ENCODE assay signal across 21 mouse cellular contexts in genomic region chr5:135075655-135076054, GRCm38 (mm10). TPM values are rescaled to one million over a fixed set of nuclear protein-coding genes. Genes with fewer than 3 reads are reported as not detected.
DNase-seq lines count a peak whose midpoint lies in the region; ATAC-seq and TF ChIP-seq lines count a peak whose summit lies in the region.
"Had no signal": no experiment of that assay in that cellular context is flagged by ENCODE, and none has a peak within 500 bp of the region (broad histone marks: within the 10 kb centered on the region; RNA-seq: fewer than 3 reads in every experiment).

No protein-coding gene starts in this region.

- peak; percentile 45 for TF ChIP-seq CTCF in hindbrain, postnatal 0 days (IDR thresholded peaks at IDR 0.05; ENCODE audit: low read depth)
- TF ChIP-seq CTCF in liver, embryonic 14.5 days (IDR thresholded peaks at IDR 0.05; ENCODE audit: low read depth) = peak; percentile 19

- no peak overlapping the region for H3K4me3 ChIP-seq in hindbrain, postnatal 0 days (ENCODE audit: low read length)
- H3K4me3 ChIP-seq in hindbrain, embryonic 11.5 days (ENCODE audit: low read depth, low read length) = no peak overlapping the region
- H3K4me3 ChIP-seq in liver, embryonic 14.5 days (ENCODE audit: insufficient read depth in 1 of 2, low read depth in 2 of 2, low read length in 2 of 2) = no peak overlapping the region
- H3K4me3 ChIP-seq in liver, embryonic 11.5 days (ENCODE audit: low read depth, low read length) = no peak overlapping the region
- H3K4me3 ChIP-seq: lung, embryonic 15.5 days; megakaryocyte, embryonic 14.5 days; myocyte had no signal

- 64% methylated on average over 4 of the region's 4 CpGs for WGBS in hindbrain, postnatal 0 days
- WGBS in hindbrain, embryonic 11.5 days = 66% methylated on average over 4 of the region's 4 CpGs
- 50% methylated on average over 4 of the region's 4 CpGs for WGBS in liver, embryonic 14.5 days (ENCODE audit: insufficient replicate concordance)
- 55% methylated on average over 4 of the region's 4 CpGs for WGBS in liver, embryonic 11.5 days

- no peak overlapping the region for H3K4me2 ChIP-seq in hindbrain, postnatal 0 days (ENCODE audit: low read depth, low read length)
- no peak overlapping the region for H3K4me2 ChIP-seq in hindbrain, embryonic 11.5 days (replicated peaks; ENCODE audit: low read depth, low read length)
- no peak overlapping the region for H3K4me2 ChIP-seq in liver, embryonic 14.5 days (ENCODE audit: low read depth)
- no peak overlapping the region for H3K4me2 ChIP-seq in liver, embryonic 11.5 days
- H3K4me2 ChIP-seq: heart, embryonic 11.5 days had no signal

- no peak for TF ChIP-seq EP300 in liver, embryonic 14.5 days (IDR thresholded peaks at IDR 0.05; ENCODE audit: low read depth)

- H3K36me3 ChIP-seq in hindbrain, postnatal 0 days (ENCODE audit: insufficient read depth, low read length) = peaks cover 14% of the 10 kb centered on the region
- H3K36me3 ChIP-seq in hindbrain, embryonic 11.5 days (ENCODE audit: control insufficient read depth, insufficient read depth, low read length) = no peaks in the 10 kb centered on the region
- no peaks in the 10 kb centered on the region for H3K36me3 ChIP-seq in liver, embryonic 14.5 days (replicated peaks; ENCODE audit: control insufficient read depth, insufficient read depth, low read depth)
- no peaks in the 10 kb centered on the region for H3K36me3 ChIP-seq in liver, embryonic 11.5 days (ENCODE audit: control insufficient read depth, insufficient read depth, low read length)

- no peak overlapping the region for H3K9ac ChIP-seq in hindbrain, postnatal 0 days (replicated peaks; ENCODE audit: low read length)
- H3K9ac ChIP-seq in hindbrain, embryonic 11.5 days (ENCODE audit: low read depth, low read length) = no peak overlapping the region
- no peak overlapping the region for H3K9ac ChIP-seq in liver, embryonic 14.5 days (replicated peaks)
- H3K9ac ChIP-seq in liver, embryonic 11.5 days (ENCODE audit: low read depth, low read length) = no peak overlapping the region
- H3K9ac ChIP-seq: limb, embryonic 13.5 days; lung, embryonic 15.5 days had no signal

- H3K27ac ChIP-seq in hindbrain, postnatal 0 days = no peak overlapping the region
- H3K27ac ChIP-seq in hindbrain, embryonic 11.5 days (ENCODE audit: low read depth, low read length) = no peak overlapping the region
- H3K27ac ChIP-seq in liver, embryonic 14.5 days = no peak overlapping the region
- no peak overlapping the region for H3K27ac ChIP-seq in liver, embryonic 11.5 days (ENCODE audit: low read depth, low read length)
- H3K27ac ChIP-seq: embryonic facial prominence, embryonic 12.5 days; limb, embryonic 13.5 days; lung, embryonic 15.5 days had no signal

- H3K9me3 ChIP-seq in hindbrain, postnatal 0 days (ENCODE audit: low read length) = no peaks in the 10 kb centered on the region
- no peaks in the 10 kb centered on the region for H3K9me3 ChIP-seq in hindbrain, embryonic 11.5 days (ENCODE audit: control insufficient read depth, low read length)
- H3K9me3 ChIP-seq in liver, embryonic 14.5 days (ENCODE audit: control insufficient read depth, low read length) = no peaks in the 10 kb centered on the region
- H3K9me3 ChIP-seq in liver, embryonic 11.5 days (ENCODE audit: control insufficient read depth, low read length) = no peaks in the 10 kb centered on the region
- H3K9me3 ChIP-seq: embryonic facial prominence, embryonic 12.5 days; limb, embryonic 13.5 days; lung, embryonic 15.5 days had no signal

- DNase-seq in hindbrain, postnatal 0 days (ENCODE audit: low spot score) = no peak
- no peak for DNase-seq in hindbrain, embryonic 11.5 days (ENCODE audit: low spot score)
- no peak for DNase-seq in liver, embryonic 14.5 days (ENCODE audit: low read depth in 3 of 3, low spot score in 3 of 3)
- no peak for DNase-seq in liver, embryonic 11.5 days (ENCODE audit: low spot score)
- DNase-seq in A20 (ENCODE audit: low read depth, low spot score) = peak; percentile 25
- DNase-seq in R1 (ENCODE audit: low read depth, low spot score) = peak; percentile 41
- DNase-seq in natural killer cell, adult 2 months (ENCODE audit: low spot score in 2 of 2) = no peak
- no peak for DNase-seq in frontal cortex, postnatal 36 days (ENCODE audit: low spot score in 2 of 2)
- DNase-seq: adrenal gland, postnatal 10 days; cerebellum, postnatal 25 days; gastrocnemius, postnatal 36 days; heart, postnatal 36 days; thymus, postnatal 36 days had no signal

- no peaks in the 10 kb centered on the region for H3K4me1 ChIP-seq in hindbrain, postnatal 0 days (ENCODE audit: insufficient read depth, low read length)
- peaks cover 4% of the 10 kb centered on the region for H3K4me1 ChIP-seq in hindbrain, embryonic 11.5 days (replicated peaks; ENCODE audit: control insufficient read depth, insufficient read depth, low read length)
- peaks cover 3 to 7% of the 10 kb centered on the region in 2 experiments; a peak in 2 of 4 replicates for H3K4me1 ChIP-seq in liver, embryonic 14.5 days (replicated peaks; ENCODE audit: control insufficient read depth in 2 of 2, insufficient read depth in 2 of 2, low read length in 1 of 2)
- H3K4me1 ChIP-seq in liver, embryonic 11.5 days (replicated peaks; ENCODE audit: control insufficient read depth, insufficient read depth, low read length) = peaks cover 16% of the 10 kb centered on the region

- no peaks in the 10 kb centered on the region for H3K27me3 ChIP-seq in hindbrain, postnatal 0 days (ENCODE audit: insufficient read depth, low read length)
- H3K27me3 ChIP-seq in hindbrain, embryonic 11.5 days (ENCODE audit: control insufficient read depth, insufficient read depth, low read length) = no peaks in the 10 kb centered on the region
- H3K27me3 ChIP-seq in liver, embryonic 14.5 days (ENCODE audit: control insufficient read depth, insufficient read depth, low read length) = no peaks in the 10 kb centered on the region
- H3K27me3 ChIP-seq in liver, embryonic 11.5 days (replicated peaks; ENCODE audit: control insufficient read depth, insufficient read depth, low read length) = peaks cover 5% of the 10 kb centered on the region; the same call in 1 of the 2 replicates
- H3K27me3 ChIP-seq: embryonic facial prominence, embryonic 12.5 days; lung, embryonic 15.5 days had no signal

- ATAC-seq in hindbrain, postnatal 0 days = no peak
- no peak for ATAC-seq in hindbrain, embryonic 11.5 days (ENCODE audit: low FRiP score)
- no peak for ATAC-seq in liver, embryonic 14.5 days (ENCODE audit: insufficient read depth)
- ATAC-seq in liver, embryonic 11.5 days (replicated peaks; ENCODE audit: low FRiP score) = no peak
- ATAC-seq: hindbrain, embryonic 16.5 days had no signal

RNA-seq across cellular contexts. Expression of gene Vps37d, which starts 2.4 kb away (rescaled TPM):
- 97.1 and 100 TPM in 2 replicates for total RNA-seq in hindbrain, postnatal 0 days (2014; rRNA removed)
- polyA plus RNA-seq in hindbrain, postnatal 0 days (2015; fragmentation: Nextera tagmentation; extraction: Ambion mirVana) = 28.6 and 30.0 TPM in 2 replicates
- polyA plus RNA-seq in hindbrain, embryonic 11.5 days (2014; fragmentation: Nextera tagmentation; extraction: Ambion mirVana) = 10.4 and 12.0 TPM in 2 replicates
- polyA plus RNA-seq in liver, embryonic 14.5 days (2012; rRNA removed) = 0.29 and 0.30 TPM in 2 replicates
- 0.06 and 0.10 TPM in 2 replicates for polyA plus RNA-seq in liver, embryonic 14.5 days (2014; fragmentation: Nextera tagmentation; extraction: Ambion mirVana)
- 2.6 and 3.0 TPM in 2 replicates for polyA plus RNA-seq in liver, embryonic 11.5 days (2014; fragmentation: Nextera tagmentation; extraction: Ambion mirVana)
- total RNA-seq: neutrophil, adult 5-6 weeks had no signal

RNA-seq across cellular contexts. Expression of gene Bud23, which starts 10.9 kb away (rescaled TPM):
- 44.8 and 52.2 TPM in 2 replicates for total RNA-seq in hindbrain, postnatal 0 days (2014; rRNA removed)
- 64.5 TPM in 2 replicates for polyA plus RNA-seq in hindbrain, postnatal 0 days (2015; fragmentation: Nextera tagmentation; extraction: Ambion mirVana)
- 113 and 118 TPM in 2 replicates for polyA plus RNA-seq in hindbrain, embryonic 11.5 days (2014; fragmentation: Nextera tagmentation; extraction: Ambion mirVana)
- 36.7 and 43.3 TPM in 2 replicates for polyA plus RNA-seq in liver, embryonic 14.5 days (2012; rRNA removed)
- 46.0 and 50.1 TPM in 2 replicates for polyA plus RNA-seq in liver, embryonic 14.5 days (2014; fragmentation: Nextera tagmentation; extraction: Ambion mirVana)
- polyA plus RNA-seq in liver, embryonic 11.5 days (2014; fragmentation: Nextera tagmentation; extraction: Ambion mirVana) = 157 and 158 TPM in 2 replicates

RNA-seq across cellular contexts. Expression of gene Dnajc30, which starts 11.7 kb away (rescaled TPM):
- total RNA-seq in hindbrain, postnatal 0 days (2014; rRNA removed) = 14.7 and 19.6 TPM in 2 replicates
- polyA plus RNA-seq in hindbrain, postnatal 0 days (2015; fragmentation: Nextera tagmentation; extraction: Ambion mirVana) = 43.4 and 45.3 TPM in 2 replicates
- 26.2 and 29.2 TPM in 2 replicates for polyA plus RNA-seq in hindbrain, embryonic 11.5 days (2014; fragmentation: Nextera tagmentation; extraction: Ambion mirVana)
- 9.5 and 12.1 TPM in 2 replicates for polyA plus RNA-seq in liver, embryonic 14.5 days (2012; rRNA removed)
- polyA plus RNA-seq in liver, embryonic 14.5 days (2014; fragmentation: Nextera tagmentation; extraction: Ambion mirVana) = 13.3 and 14.2 TPM in 2 replicates
- 25.1 and 27.2 TPM in 2 replicates for polyA plus RNA-seq in liver, embryonic 11.5 days (2014; fragmentation: Nextera tagmentation; extraction: Ambion mirVana)

RNA-seq across cellular contexts. Expression of gene Mlxipl, which starts 14.0 kb away (rescaled TPM):
- 0.58 and 2.3 TPM in 2 replicates for total RNA-seq in hindbrain, postnatal 0 days (2014; rRNA removed)
- 0.86 and 1.4 TPM in 2 replicates for polyA plus RNA-seq in hindbrain, postnatal 0 days (2015; fragmentation: Nextera tagmentation; extraction: Ambion mirVana)
- polyA plus RNA-seq in hindbrain, embryonic 11.5 days (2014; fragmentation: Nextera tagmentation; extraction: Ambion mirVana) = 1.2 and 1.6 TPM in 2 replicates
- 14.7 and 18.5 TPM in 2 replicates for polyA plus RNA-seq in liver, embryonic 14.5 days (2012; rRNA removed)
- 6.6 and 8.4 TPM in 2 replicates for polyA plus RNA-seq in liver, embryonic 14.5 days (2014; fragmentation: Nextera tagmentation; extraction: Ambion mirVana)
- 18.5 and 18.7 TPM in 2 replicates for polyA plus RNA-seq in liver, embryonic 11.5 days (2014; fragmentation: Nextera tagmentation; extraction: Ambion mirVana)
- total RNA-seq: neutrophil, adult 5-6 weeks had no signal
- polyA plus RNA-seq: myocyte had no signal

RNA-seq across cellular contexts. Expression of gene Stx1a, which starts 52.4 kb away (rescaled TPM):
- total RNA-seq in hindbrain, postnatal 0 days (2014; rRNA removed) = 141 and 149 TPM in 2 replicates
- polyA plus RNA-seq in hindbrain, postnatal 0 days (2015; fragmentation: Nextera tagmentation; extraction: Ambion mirVana) = 118 and 126 TPM in 2 replicates
- polyA plus RNA-seq in hindbrain, embryonic 11.5 days (2014; fragmentation: Nextera tagmentation; extraction: Ambion mirVana) = 21.8 and 24.0 TPM in 2 replicates
- polyA plus RNA-seq in liver, embryonic 14.5 days (2012; rRNA removed) = 2.0 and 2.3 TPM in 2 replicates
- polyA plus RNA-seq in liver, embryonic 14.5 days (2014; fragmentation: Nextera tagmentation; extraction: Ambion mirVana) = 0.72 and 0.73 TPM in 2 replicates
- 6.2 and 6.4 TPM in 2 replicates for polyA plus RNA-seq in liver, embryonic 11.5 days (2014; fragmentation: Nextera tagmentation; extraction: Ambion mirVana)

Comparison
In these comparisons a context has a peak if more than half of its experiments do, and no peak if none do; other contexts are left out.
1. DNase-seq: peak in A20 (single experiment) and R1 (single experiment); none in hindbrain, postnatal 0 days (single experiment), hindbrain, embryonic 11.5 days (single experiment), liver, embryonic 14.5 days (0 of 3), liver, embryonic 11.5 days (single experiment), natural killer cell, adult 2 months (0 of 2) and frontal cortex, postnatal 36 days (0 of 2).